Mouse (Mus musculus) midbrain, embryonic 16.5 days (tissue): ENCODE results near the gene Zmynd8. TPM values are rescaled to one million over a fixed set of nuclear protein-coding genes. Genes with fewer than 3 reads are reported as not detected.
A peak's percentile ranks its signal among the peaks of the same experiment; 100 is the strongest.

Experiments used
- ATAC-seq: fragments of 200-750 bp; cut with Nextera tagmentation; 2 replicates; pipeline ENCODE4 v1.8.0; 2017; ENCODE audit warnings: moderate TSS enrichment
- H3K27ac ChIP-seq: fragments of 300-500 bp; sonication (generic); 2 replicates; pipeline ENCODE4 v1.5.1; 2014; ENCODE audit warnings: mild to moderate bottlenecking, low read length, mixed read lengths
- H3K27me3 ChIP-seq: fragments of 300-500 bp; sonication (generic); 2 replicates; pipeline ENCODE4 v1.6.1; 2014; ENCODE audit warnings: low read depth, low read length, mixed read lengths; ENCODE audit not compliant: control insufficient read depth, insufficient read depth
- H3K36me3 ChIP-seq: fragments of 300-500 bp; sonication (generic); 2 replicates; pipeline ENCODE4 v1.6.1; 2014; ENCODE audit warnings: mild to moderate bottlenecking, low read length, moderate library complexity, mixed read lengths; ENCODE audit not compliant: control insufficient read depth, insufficient read depth
- H3K4me1 ChIP-seq: fragments of 300-500 bp; sonication (generic); 2 replicates; pipeline ENCODE4 v1.6.1; 2014; ENCODE audit warnings: mild to moderate bottlenecking, low read length, mixed read lengths; ENCODE audit not compliant: control insufficient read depth, insufficient read depth
- H3K4me2 ChIP-seq: fragments of 300-500 bp; sonication (generic); 2 replicates; pipeline ENCODE4 v1.6.1; 2014; ENCODE audit warnings: mild to moderate bottlenecking, low read length, mixed read lengths
- H3K4me3 ChIP-seq: fragments of 300-500 bp; sonication (generic); 2 replicates; pipeline ENCODE4 v1.5.1; 2014; ENCODE audit warnings: low read depth, mild to moderate bottlenecking, low read length, moderate library complexity, mixed read lengths
- H3K9ac ChIP-seq: fragments of 300-500 bp; sonication (generic); 2 replicates; pipeline ENCODE4 v1.6.1; 2014; ENCODE audit warnings: low read depth, low read length, mixed read lengths
- H3K9me3 ChIP-seq: fragments of 300-500 bp; sonication (generic); replicated peaks from 2 replicates; pipeline ENCODE4 v1.6.1; 2014; ENCODE audit warnings: mild to moderate bottlenecking, low read length, mixed read lengths; ENCODE audit not compliant: control insufficient read depth, poor library complexity, severe bottlenecking
- WGBS: fragments of 180-500 bp; shearing (Covaris S2); extraction: QIAGEN DNeasy Blood & Tissue Kit; methylation state at CpG from one replicate; pipeline ENCODE4 v1.1.7; 2014; 5-methylcytosine and 5-hydroxymethylcytosine counted together
- polyA plus RNA-seq: library from polyadenylated mRNA; unstranded; fragments of >200 nt; fragmentation: Nextera tagmentation; extraction: Ambion mirVana; gene quantifications from 2 replicates; pipeline ENCODE4 v1.2.1, GENCODE M21; 2015

The Zmynd8 gene
- polyA plus RNA-seq, 1 experiment from 2014 or later = 78.7 TPM

DNA sequence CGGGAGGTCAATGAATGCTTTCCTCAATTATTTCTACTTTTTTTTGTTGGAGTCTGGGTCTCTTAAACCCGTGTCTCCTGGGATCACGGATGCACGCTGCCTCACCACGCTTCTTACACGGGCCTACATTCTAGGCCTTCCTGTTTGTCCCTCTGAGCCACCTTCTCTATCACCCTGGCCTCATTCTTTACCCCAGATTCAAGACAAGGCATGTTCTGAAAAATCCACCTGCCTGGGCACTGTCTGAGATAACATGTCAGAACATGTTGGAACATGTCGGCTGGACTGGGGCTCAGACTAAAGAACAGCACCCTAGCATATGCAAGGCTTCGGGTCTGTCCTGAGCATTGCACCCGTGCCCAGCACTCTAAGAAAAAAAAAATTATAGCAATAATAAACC lies 110.0 kb downstream of the Zmynd8 start:
- peaks cover 34% of the 10 kb centered on the region for H3K36me3 ChIP-seq
- H3K9ac ChIP-seq = no peak overlapping the region
- peaks cover 7% of the 10 kb centered on the region; the same call in 1 of the 2 replicates for H3K4me1 ChIP-seq
- 97% methylated on average over 9 of the region's 9 CpGs for WGBS
- no peak overlapping the region for H3K4me2 ChIP-seq
- H3K27me3 ChIP-seq = no peaks in the 10 kb centered on the region
- H3K4me3 ChIP-seq = no peak overlapping the region
- ATAC-seq = no peak
- no peaks in the 10 kb centered on the region for H3K9me3 ChIP-seq
- H3K27ac ChIP-seq = no peak overlapping the region

DNA sequence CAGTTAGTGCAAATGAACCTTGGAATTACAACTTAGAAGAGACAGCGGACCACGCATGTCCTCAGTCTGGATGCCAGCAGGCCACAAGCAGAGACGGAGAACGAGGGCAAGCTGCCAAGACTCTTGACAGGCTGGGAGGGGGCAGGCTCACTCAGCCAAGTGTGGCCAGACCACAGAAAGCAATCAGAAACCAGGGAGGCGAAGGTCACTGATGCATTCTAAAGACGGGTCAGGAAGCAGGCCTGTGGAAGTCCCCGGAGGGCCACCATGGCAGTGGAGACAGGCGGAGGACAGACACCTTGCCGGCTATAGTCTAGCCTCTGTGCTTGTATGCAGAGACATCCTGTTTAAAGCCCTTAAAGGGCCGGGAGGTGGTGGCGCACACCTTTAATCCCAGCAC lies 110.8 kb downstream of the Zmynd8 start:
- ATAC-seq = 0 out of 2 replicates have a peak, but pooled peaks have one; percentile 21
- Histone ChIP-seq H3K4me2 (no peak overlapping the region), H3K27ac (0 out of 2 replicates have a peak overlapping the region, but pooled peaks have one; percentile 19), H3K27me3 (no peaks in the 10 kb centered on the region), H3K9me3 (no peaks in the 10 kb centered on the region), H3K9ac (no peak overlapping the region), H3K36me3 (peaks cover 32% of the 10 kb centered on the region), H3K4me1 (peaks cover 7% of the 10 kb centered on the region; the same call in 1 of the 2 replicates), H3K4me3 (no peak overlapping the region)
- 65% methylated on average over 11 of the region's 11 CpGs for WGBS

DNA sequence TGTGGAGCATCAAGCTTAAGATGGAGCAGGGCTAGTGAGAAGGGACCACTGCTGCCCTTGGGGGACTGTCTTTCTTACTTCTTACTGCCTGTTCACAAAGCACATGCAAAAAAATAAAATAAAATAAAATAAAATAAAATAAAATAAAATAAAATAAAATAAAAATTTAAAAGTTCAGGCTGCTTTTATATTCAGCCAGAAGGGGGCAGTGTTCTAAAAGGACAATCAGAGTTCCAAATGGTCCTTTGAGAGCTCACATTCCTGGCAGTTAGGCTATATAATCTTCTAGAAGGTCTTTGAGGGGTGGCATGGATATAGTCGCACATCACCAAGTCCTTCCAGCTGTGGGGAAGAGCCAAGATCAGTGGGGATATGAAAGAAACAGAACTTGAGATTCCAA lies 112.3 kb downstream of the Zmynd8 start:
- Histone ChIP-seq H3K4me2 (no peak overlapping the region), H3K27me3 (no peaks in the 10 kb centered on the region), H3K9ac (no peak overlapping the region), H3K27ac (no peak overlapping the region), H3K4me1 (peaks cover 7% of the 10 kb centered on the region; the same call in 1 of the 2 replicates), H3K36me3 (peaks cover 27% of the 10 kb centered on the region), H3K9me3 (no peaks in the 10 kb centered on the region), H3K4me3 (no peak overlapping the region)
- 79% methylated on average over 1 of the region's 1 CpGs for WGBS
- no peak for ATAC-seq

DNA sequence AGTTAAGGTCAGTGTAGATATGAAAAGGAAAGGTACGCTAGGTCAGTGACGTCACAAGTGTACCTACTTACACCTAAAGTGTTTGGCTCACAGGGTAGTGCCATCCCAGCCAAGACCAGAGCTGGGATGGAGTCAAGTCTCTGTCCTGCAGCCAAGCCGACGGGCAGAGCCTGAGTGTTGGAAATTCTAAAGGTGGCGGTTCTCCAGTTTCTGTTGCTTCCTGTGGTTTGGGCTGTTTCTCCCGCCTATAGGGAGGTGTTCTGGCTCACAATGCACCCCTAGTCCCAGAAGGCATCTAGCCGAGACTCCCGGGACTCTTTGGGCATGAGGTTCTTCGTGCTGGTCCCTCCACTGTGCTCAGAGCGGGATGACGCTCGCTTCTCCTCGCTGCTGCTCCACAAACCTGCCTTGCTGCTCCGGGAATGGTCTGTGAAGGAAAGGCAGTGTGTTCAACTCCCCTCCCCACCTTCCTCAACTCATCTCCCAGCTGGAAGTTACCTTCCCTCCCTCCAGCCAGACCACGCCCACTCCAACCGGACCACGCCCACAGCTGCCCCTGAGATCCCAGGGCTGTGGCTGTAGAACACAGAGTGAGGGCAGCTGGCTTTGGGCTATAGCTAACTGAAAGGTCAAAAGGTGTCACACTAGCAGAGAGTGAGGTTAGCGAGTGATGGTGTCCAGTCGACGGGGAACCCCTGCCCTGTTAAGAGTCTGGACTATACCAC lies 113.3 kb downstream of the Zmynd8 start:
- Histone ChIP-seq H3K4me2 (no peak overlapping the region), H3K27me3 (no peaks in the 10 kb centered on the region), H3K36me3 (peaks cover 25% of the 10 kb centered on the region), H3K4me3 (no peak overlapping the region), H3K27ac (no peak overlapping the region), H3K9ac (no peak overlapping the region), H3K4me1 (no peaks in the 10 kb centered on the region), H3K9me3 (no peaks in the 10 kb centered on the region)
- WGBS = 90% methylated on average over 20 of the region's 20 CpGs
- no peak for ATAC-seq

DNA sequence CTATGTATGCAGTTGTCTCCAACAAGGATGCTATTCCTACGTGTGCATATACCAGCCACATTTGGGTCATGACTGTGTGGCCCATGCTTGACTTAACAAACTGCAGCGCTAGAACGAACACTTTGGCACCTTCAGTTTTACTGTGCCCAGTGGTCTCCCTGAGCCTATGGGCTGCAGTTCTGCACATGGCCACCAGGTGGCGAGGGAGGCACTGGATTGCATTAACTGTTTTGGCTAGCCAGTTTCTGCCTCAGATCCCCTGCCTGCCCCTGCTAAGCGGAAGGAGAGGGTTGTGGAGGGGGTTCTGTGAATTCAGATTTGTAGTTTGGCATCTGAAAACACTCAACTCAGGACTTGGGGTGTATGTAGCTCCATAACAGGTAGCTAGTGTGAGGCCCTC lies 116.5 kb downstream of the Zmynd8 start:
- peaks cover 16% of the 10 kb centered on the region for H3K36me3 ChIP-seq
- 0 out of 2 replicates have a peak, but pooled peaks have one; percentile 5 for ATAC-seq
- 32% methylated on average over 5 of the region's 5 CpGs for WGBS
- peaks cover 6% of the 10 kb centered on the region for H3K4me1 ChIP-seq
- H3K27ac ChIP-seq = no peak overlapping the region
- H3K4me3 ChIP-seq = no peak overlapping the region
- no peak overlapping the region for H3K4me2 ChIP-seq
- no peaks in the 10 kb centered on the region for H3K9me3 ChIP-seq
- no peak overlapping the region for H3K9ac ChIP-seq
- no peaks in the 10 kb centered on the region for H3K27me3 ChIP-seq

DNA sequence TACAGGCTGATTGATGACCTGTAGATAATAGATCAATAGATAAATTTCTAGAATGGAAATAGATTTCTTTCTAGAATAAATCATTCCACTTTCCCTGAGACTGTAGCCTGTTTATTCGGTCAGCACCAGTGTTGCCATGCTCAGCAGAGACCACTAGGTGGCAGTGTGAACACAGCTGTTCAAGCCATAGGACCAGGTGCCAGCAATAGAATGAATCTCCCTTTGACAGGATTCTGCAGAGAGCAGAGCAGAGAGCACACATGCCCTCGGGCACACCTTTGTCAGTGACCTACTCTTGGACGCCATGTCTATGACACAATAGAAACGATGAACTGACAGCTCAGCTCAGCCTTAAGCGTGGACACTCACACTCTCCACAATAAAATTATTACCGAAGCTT lies 119.9 kb downstream of the Zmynd8 start:
- Histone ChIP-seq H3K9me3 (no peaks in the 10 kb centered on the region), H3K27me3 (no peaks in the 10 kb centered on the region), H3K4me2 (no peak overlapping the region), H3K27ac (peak overlapping the region; percentile 56), H3K36me3 (no peaks in the 10 kb centered on the region), H3K4me3 (no peak overlapping the region), H3K9ac (peak overlapping the region; percentile 2; the same call in 1 of the 2 replicates), H3K4me1 (peaks cover 6% of the 10 kb centered on the region)
- 23% methylated on average over 6 of the region's 6 CpGs for WGBS
- ATAC-seq = peak; percentile 88

DNA sequence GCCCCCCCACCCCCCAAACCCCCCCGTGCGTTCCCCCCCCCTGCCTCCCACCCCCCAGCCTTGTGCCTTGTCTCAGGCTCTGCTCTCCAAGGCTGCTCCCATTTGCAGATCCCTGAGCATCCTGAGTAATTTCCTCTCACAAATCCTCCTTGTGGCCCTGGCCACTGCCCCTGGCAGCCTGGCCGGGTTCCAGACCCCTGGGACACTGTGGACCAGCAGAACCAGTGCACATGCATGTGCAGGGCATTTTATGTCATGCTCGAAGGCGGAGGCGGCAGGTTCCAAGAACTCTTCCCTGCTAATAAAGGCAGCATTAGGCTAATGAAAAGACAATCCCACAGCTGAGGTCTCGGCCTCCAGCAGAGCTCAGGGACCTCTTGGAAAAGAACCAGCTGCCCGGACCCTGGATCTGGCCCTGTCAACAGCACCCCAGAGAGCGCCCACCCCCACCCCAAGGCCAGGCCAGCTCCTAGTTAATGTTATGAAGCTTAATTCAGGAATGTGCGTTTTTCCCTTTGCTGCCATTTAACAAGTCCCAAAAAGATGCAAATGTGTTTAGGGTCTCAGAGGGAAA lies 129.4 kb downstream of the Zmynd8 start:
- H3K4me2 ChIP-seq = no peak overlapping the region; the same call in 1 of the 2 replicates
- WGBS = 21% methylated on average over 9 of the region's 10 CpGs
- no peak overlapping the region for H3K9ac ChIP-seq
- no peak overlapping the region for H3K27ac ChIP-seq
- ATAC-seq = peak; percentile 14; the same call in 1 of the 2 replicates
- no peaks in the 10 kb centered on the region for H3K36me3 ChIP-seq
- H3K4me1 ChIP-seq = peaks cover 9% of the 10 kb centered on the region
- no peaks in the 10 kb centered on the region for H3K9me3 ChIP-seq
- no peak overlapping the region for H3K4me3 ChIP-seq
- H3K27me3 ChIP-seq = no peaks in the 10 kb centered on the region

DNA sequence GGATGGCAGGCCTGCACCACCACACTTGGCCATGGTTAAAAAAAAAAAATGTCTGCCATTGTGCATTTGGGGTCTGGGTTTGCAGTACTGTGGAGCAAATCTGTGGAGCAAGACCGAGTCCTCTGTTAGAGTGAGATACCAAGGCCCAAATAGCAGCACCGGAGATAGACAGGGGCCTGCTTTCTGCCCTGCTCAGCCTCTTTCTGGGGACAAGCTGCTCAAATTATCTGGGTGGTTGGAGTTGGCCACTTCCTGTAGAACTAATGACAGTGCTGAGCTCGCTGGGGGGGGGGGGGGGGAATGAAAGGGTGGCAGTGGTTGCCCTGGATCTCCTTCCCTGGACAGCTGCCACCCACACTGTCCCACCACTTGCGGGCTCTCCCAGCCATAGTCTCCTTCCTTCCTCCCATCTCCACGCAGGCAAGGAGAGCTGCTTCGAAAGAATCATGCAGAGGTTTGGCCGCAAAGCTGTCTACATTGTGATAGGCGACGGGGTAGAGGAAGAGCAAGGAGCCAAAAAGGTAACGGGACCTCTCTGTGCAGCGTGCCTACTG lies 129.9 kb downstream of the Zmynd8 start:
- H3K27ac ChIP-seq = no peak overlapping the region
- no peak for ATAC-seq

DNA sequence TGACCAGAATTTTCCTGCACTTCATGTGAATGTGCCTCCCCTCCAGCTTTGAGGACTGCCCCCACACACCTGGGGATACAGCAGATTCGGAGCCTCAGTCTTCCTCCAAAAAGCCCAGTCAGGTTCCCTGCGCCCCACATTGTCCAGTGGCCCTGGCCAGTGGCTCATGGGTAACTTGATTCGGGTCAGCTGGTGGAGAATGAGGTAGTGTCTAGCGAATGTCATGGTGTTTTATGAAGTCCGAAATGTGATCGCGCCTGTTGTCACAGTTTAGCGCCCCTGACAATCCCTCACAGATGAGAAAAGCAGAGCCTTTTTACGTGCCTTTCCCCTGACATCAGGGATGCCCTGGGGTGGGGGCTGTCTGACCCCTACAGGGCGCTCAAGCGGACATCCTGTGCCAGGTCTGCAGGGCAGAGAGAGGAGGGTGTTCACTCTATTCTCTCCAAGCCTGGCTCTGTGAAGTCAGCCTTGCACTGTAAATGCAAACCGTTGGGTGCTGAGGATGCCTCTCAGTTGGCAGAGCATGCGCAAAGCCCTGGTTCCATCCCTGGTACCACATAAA lies 139.3 kb downstream of the Zmynd8 start:
- Histone ChIP-seq H3K36me3 (no peaks in the 10 kb centered on the region), H3K4me1 (peaks cover 4% of the 10 kb centered on the region; the same call in 1 of the 2 replicates), H3K27ac (no peak overlapping the region), H3K27me3 (no peaks in the 10 kb centered on the region), H3K9me3 (no peaks in the 10 kb centered on the region), H3K4me2 (no peak overlapping the region), H3K4me3 (no peak overlapping the region), H3K9ac (no peak overlapping the region)
- 85% methylated on average over 13 of the region's 13 CpGs for WGBS
- ATAC-seq = no peak

More for the DNA sequence above, 129.9 kb downstream of the Zmynd8 start:
- Histone ChIP-seq H3K9ac (no peak overlapping the region), H3K9me3 (no peaks in the 10 kb centered on the region), H3K4me3 (no peak overlapping the region), H3K36me3 (no peaks in the 10 kb centered on the region), H3K4me2 (no peak overlapping the region; the same call in 1 of the 2 replicates), H3K4me1 (peaks cover 9% of the 10 kb centered on the region), H3K27me3 (no peaks in the 10 kb centered on the region)
- 39% methylated on average over 10 of the region's 11 CpGs for WGBS
